Mouse (Mus musculus): Measurements from ENCODE around the gene Shoc2.
"Not testable (repeated sequence)": the region's sequence is repeated elsewhere in the genome, so short reads cannot be mapped to it uniquely, and the experiment has no call there.

GRCm38 (mm10) chr19:53906703-53907070 lies 37.4 kb upstream of the Shoc2 start:
- TF ChIP-seq CTCF (IDR thresholded peaks at IDR 0.05; ENCODE audit: low read depth, low read length); POLR2A (IDR thresholded peaks at IDR 0.05; ENCODE audit: borderline replicate concordance, low read depth, low read length): not testable (repeated sequence)

Data from bone marrow macrophage, adult 2 months (primary cell).